Mouse (Mus musculus) liver, postnatal 0 days (tissue): ENCODE results near the gene Ltb. TPM values are rescaled to one million over a fixed set of nuclear protein-coding genes. Genes with fewer than 3 reads are reported as not detected.

ENCODE experiments used
- ATAC-seq: fragments of 200-750 bp; cut with Nextera tagmentation; 2 replicates; pipeline ENCODE4 v1.8.0; 2017; ENCODE audit warnings: mild to moderate bottlenecking, moderate library complexity
- DNase-seq: peaks from one replicate; pipeline ENCODE4 v3.0.0-alpha.2; 2016
- H3K27ac ChIP-seq: fragments of 300-500 bp; sonication (generic); 2 replicates; pipeline ENCODE4 v1.5.1; 2014; ENCODE audit warnings: antibody characterized with exemption, moderate library complexity, mild to moderate bottlenecking, low read depth
- H3K27me3 ChIP-seq: fragments of 300-500 bp; sonication (generic); 2 replicates; pipeline ENCODE4 v1.6.1; 2014; ENCODE audit warnings: low read length, control low read depth, mixed read lengths; ENCODE audit not compliant: insufficient read depth
- H3K36me3 ChIP-seq: fragments of 300-500 bp; sonication (generic); replicated peaks from 2 replicates; pipeline ENCODE4 v1.6.1; 2014; ENCODE audit warnings: mild to moderate bottlenecking, control low read depth, low read length, moderate library complexity, mixed read lengths; ENCODE audit not compliant: insufficient read depth
- H3K4me1 ChIP-seq: fragments of 300-500 bp; sonication (generic); 2 replicates; pipeline ENCODE4 v1.6.1; 2014; ENCODE audit warnings: antibody characterized with exemption, mild to moderate bottlenecking, control low read depth; ENCODE audit not compliant: insufficient read depth
- H3K4me2 ChIP-seq: fragments of 300-500 bp; sonication (generic); 2 replicates; pipeline ENCODE4 v1.6.1; 2014; ENCODE audit warnings: low read depth, mild to moderate bottlenecking, low read length, moderate library complexity, mixed read lengths
- H3K4me3 ChIP-seq: fragments of 300-500 bp; sonication (generic); 2 replicates; pipeline ENCODE4 v1.5.1; 2014; ENCODE audit warnings: low read depth, low read length
- H3K9ac ChIP-seq: fragments of 300-500 bp; sonication (generic); replicated peaks from 2 replicates; pipeline ENCODE4 v1.6.1; 2014; ENCODE audit warnings: mild to moderate bottlenecking, moderate library complexity
- H3K9me3 ChIP-seq: fragments of 300-500 bp; sonication (generic); 2 replicates; pipeline ENCODE4 v1.6.1; 2016; ENCODE audit warnings: mild to moderate bottlenecking, control low read depth, low read length, mixed read lengths
- CTCF ChIP-seq: sonication (generic); IDR thresholded peaks from 2 replicates; pipeline ENCODE4 v1.5.1; 2016; ENCODE audit warnings: antibody characterized with exemption, low read depth
- EP300 ChIP-seq: IDR thresholded peaks from 2 replicates; pipeline ENCODE4 v1.6.1; 2016; ENCODE audit warnings: antibody characterized with exemption, low read depth, mild to moderate bottlenecking
- WGBS: fragments of 180-500 bp; shearing (Covaris S2); extraction: QIAGEN DNeasy Blood & Tissue Kit; methylation state at CpG from one replicate; pipeline ENCODE4 v1.1.7; 2014; ENCODE audit not compliant: insufficient replicate concordance; 5-methylcytosine and 5-hydroxymethylcytosine counted together
- microRNA-seq: library from miRNA; unstranded; fragments of <30 nt; microRNA quantifications from one replicate; pipeline ENCODE4, GENCODE M21; 2016
- polyA plus RNA-seq: library from polyadenylated mRNA; unstranded; fragments of >200 nt; fragmentation: Nextera tagmentation; extraction: Ambion mirVana; gene quantifications from 2 replicates; pipeline ENCODE4 v1.2.1, GENCODE M21; 2015

The Ltb gene
- polyA plus RNA-seq, 1 experiment from 2014 or later, result 5.3 TPM

DNA sequence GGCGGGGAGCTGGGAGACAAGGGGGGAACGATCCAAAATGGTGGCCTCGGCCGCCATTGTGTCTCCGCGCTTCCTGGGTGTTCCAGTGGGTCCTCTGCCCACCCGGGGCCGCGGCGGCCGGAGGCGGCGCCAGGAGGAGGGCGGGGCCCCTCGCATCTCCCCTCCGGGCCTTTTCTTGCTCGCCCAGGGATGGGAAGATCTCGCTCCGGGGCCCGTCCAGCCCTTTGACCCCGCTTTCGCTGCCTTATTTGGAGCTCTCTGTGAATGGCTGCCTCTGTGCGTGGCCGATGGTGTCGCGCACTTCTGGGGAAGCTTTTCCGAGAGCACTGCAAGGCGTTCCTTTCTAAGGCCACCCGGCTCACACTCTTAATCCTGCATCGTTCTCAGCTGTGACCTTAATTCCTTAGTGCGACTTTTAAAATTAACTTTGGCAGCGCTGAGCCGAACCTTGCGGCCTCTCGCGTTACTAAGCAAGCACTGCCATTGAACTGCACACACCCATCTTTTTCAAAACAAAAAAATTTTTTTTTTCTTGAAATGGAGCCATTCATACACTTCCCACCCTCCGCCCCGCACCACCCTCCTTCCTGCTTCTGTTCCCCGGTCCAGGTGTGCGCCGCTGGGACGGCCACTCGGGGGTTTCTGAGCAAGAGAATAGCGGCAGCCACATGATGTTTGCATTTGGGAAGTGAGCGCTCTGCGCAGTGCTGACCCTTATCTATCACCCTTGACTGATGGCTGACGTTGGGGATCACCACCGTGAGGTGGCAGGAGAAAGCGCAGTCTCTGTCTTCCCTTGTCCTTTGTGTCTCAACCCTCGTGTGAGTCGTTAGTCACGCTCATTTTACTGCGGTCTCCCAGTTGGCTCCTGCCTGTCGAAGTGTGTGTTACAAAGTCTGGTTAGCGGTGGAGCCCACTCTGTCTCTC lies 48.0 kb downstream of the Ltb start:
- Histone ChIP-seq H3K4me1 (peaks cover 42% of the 10 kb centered on the region), H3K36me3 (peaks cover 40% of the 10 kb centered on the region), H3K4me2 (peak overlapping the region; percentile 89), H3K9ac (peak overlapping the region; percentile 97), H3K4me3 (peak overlapping the region; percentile 90), H3K27ac (peak overlapping the region; percentile 100), H3K27me3 (no peaks in the 10 kb centered on the region), H3K9me3 (no peaks in the 10 kb centered on the region)
- TF ChIP-seq CTCF, result peak; percentile 53
- no peak for TF ChIP-seq EP300
- peak; percentile 68 for DNase-seq
- ATAC-seq, result peak; percentile 52
- WGBS, result under 1% methylated on average over 55 of the region's 55 CpGs

DNA sequence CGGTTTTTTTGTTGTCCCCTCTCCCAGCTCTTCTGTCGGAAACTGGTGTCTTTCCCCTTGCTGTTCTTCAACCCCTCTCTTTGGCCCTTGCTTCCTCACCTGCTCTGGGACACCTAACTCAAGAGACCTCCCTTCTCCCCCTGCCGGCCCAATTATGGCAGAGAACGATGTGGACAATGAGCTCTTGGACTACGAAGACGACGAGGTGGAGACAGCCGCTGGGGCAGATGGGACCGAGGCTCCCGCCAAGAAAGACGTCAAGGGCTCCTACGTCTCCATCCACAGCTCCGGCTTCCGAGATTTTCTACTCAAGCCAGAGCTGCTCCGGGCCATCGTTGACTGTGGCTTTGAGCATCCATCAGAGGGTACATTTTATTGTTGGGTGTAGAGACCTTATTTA lies 48.8 kb downstream of the Ltb start:
- Histone ChIP-seq H3K27me3 (no peaks in the 10 kb centered on the region), H3K9ac (peak overlapping the region; percentile 97), H3K4me3 (peak overlapping the region; percentile 90), H3K4me1 (peaks cover 42% of the 10 kb centered on the region), H3K27ac (peak overlapping the region; percentile 100), H3K9me3 (no peaks in the 10 kb centered on the region), H3K36me3 (peaks cover 48% of the 10 kb centered on the region), H3K4me2 (peak overlapping the region; percentile 89)
- ATAC-seq, result no peak
- peak; percentile 23; the same call in 1 of the 2 replicates for TF ChIP-seq CTCF
- no peak for TF ChIP-seq EP300
- WGBS, result 13% methylated on average over 16 of the region's 16 CpGs
- peak; percentile 51 for DNase-seq

DNA sequence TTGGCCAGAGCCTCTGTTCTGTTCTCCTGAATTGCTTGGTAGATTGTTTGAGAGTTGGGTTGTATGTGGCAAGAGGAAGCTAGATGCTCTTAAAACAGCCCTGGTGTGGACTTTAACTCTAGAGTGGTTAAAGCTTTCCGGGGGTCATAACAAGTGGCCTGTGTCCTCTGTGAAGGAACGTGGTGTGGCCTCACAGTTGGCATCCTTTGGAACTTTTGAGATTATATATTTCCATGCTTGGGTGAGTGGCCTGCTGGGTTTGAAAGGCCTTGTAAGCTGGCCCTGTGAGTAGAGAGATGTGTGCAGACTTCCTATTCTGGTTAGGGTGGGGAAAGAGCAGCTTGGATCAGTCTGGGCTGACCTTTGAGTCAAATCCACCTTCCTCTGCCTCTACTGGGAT lies 50.8 kb downstream of the Ltb start:
- H3K4me3 ChIP-seq, result peak overlapping the region; percentile 90; the same call in 1 of the 2 replicates

More for the DNA sequence above, 50.8 kb downstream of the Ltb start:
- peak overlapping the region; percentile 89; the same call in 1 of the 2 replicates for H3K4me2 ChIP-seq
- TF ChIP-seq EP300 (no peak), CTCF (no peak)
- ATAC-seq (no peak), DNase-seq (no peak)
- H3K9ac ChIP-seq, result 0 out of 2 replicates have a peak overlapping the region, but pooled peaks have one; percentile 11
- H3K9me3 ChIP-seq, result no peaks in the 10 kb centered on the region
- H3K36me3 ChIP-seq, result peaks cover 67% of the 10 kb centered on the region
- no peaks in the 10 kb centered on the region for H3K27me3 ChIP-seq
- peaks cover 41% of the 10 kb centered on the region for H3K4me1 ChIP-seq
- no peak overlapping the region for H3K27ac ChIP-seq
- 67% methylated on average over 2 of the region's 2 CpGs for WGBS

Small RNA genes within 50 kb of the gene (microRNA-seq; reads per million reads assigned to microRNA genes)
- gene Mir6973a, result not detected
- gene Mir6974, result not detected
- 3.2 reads per million for gene Mir6975

Other genes with a start within 250 kb of the Ltb start
- 0.06 and 0.12 TPM in 2 replicates for gene Hspa1b, start 235.2 kb upstream of the Ltb start, polyA plus RNA-seq
- gene Gm20481, start 224.5 kb upstream of the Ltb start, polyA plus RNA-seq, result 0.28 TPM in 1 of 2 replicates, not detected in the other
- 0.46 and 0.59 TPM in 2 replicates for gene Hspa1a, start 222.3 kb upstream of the Ltb start, polyA plus RNA-seq
- 0.18 TPM in 1 of 2 replicates, not detected in the other for gene Hspa1l, start 221.7 kb upstream of the Ltb start, polyA plus RNA-seq
- gene Lsm2, start 212.6 kb upstream of the Ltb start, polyA plus RNA-seq, result 69.8 and 76.7 TPM in 2 replicates
- gene Vars, start 193.5 kb upstream of the Ltb start, polyA plus RNA-seq, result 38.0 and 43.8 TPM in 2 replicates
- 0.09 and 0.12 TPM in 2 replicates for gene Vwa7, start 177.9 kb upstream of the Ltb start, polyA plus RNA-seq
- 3.3 and 4.1 TPM in 2 replicates for gene Sapcd1, start 166.4 kb upstream of the Ltb start, polyA plus RNA-seq
- 3.8 and 4.2 TPM in 2 replicates for gene Msh5, start 147.7 kb upstream of the Ltb start, polyA plus RNA-seq
- 98.6 and 102 TPM in 2 replicates for gene Clic1, start 144.5 kb upstream of the Ltb start, polyA plus RNA-seq
- gene Ddah2, start 135.4 kb upstream of the Ltb start, polyA plus RNA-seq, result 15.8 and 17.2 TPM in 2 replicates
- 0.32 and 0.49 TPM in 2 replicates for gene Ly6g6c, start 129.1 kb upstream of the Ltb start, polyA plus RNA-seq
- gene Mpig6b, start 128.3 kb upstream of the Ltb start, polyA plus RNA-seq, result 6.5 and 7.1 TPM in 2 replicates
- gene Ly6g6e, start 117.5 kb upstream of the Ltb start, polyA plus RNA-seq, result 0.19 TPM in 1 of 2 replicates, not detected in the other
- 0.54 and 0.60 TPM in 2 replicates for gene Ly6g6d, start 116.4 kb upstream of the Ltb start, polyA plus RNA-seq
- gene Ly6g6f, start 108.8 kb upstream of the Ltb start, polyA plus RNA-seq, result 4.0 and 5.3 TPM in 2 replicates
- gene Abhd16a, start 105.2 kb upstream of the Ltb start, polyA plus RNA-seq, result 47.3 and 49.3 TPM in 2 replicates
- not detected in 2 replicates for gene Ly6g5c, start 86.2 kb upstream of the Ltb start, polyA plus RNA-seq
- 0.32 and 0.67 TPM in 2 replicates for gene Ly6g5b, start 79.0 kb upstream of the Ltb start, polyA plus RNA-seq
- gene Gpank1, start 73.0 kb upstream of the Ltb start, polyA plus RNA-seq, result 8.1 and 9.6 TPM in 2 replicates
- gene Csnk2b, start 72.4 kb upstream of the Ltb start, polyA plus RNA-seq, result 120 and 131 TPM in 2 replicates
- 4.4 and 4.8 TPM in 2 replicates for gene D17H6S53E, start 68.1 kb upstream of the Ltb start, polyA plus RNA-seq
- gene Apom, start 62.4 kb upstream of the Ltb start, polyA plus RNA-seq, result 1,209 and 1,216 TPM in 2 replicates
- 16.5 and 19.7 TPM in 2 replicates for gene Bag6, start 59.3 kb upstream of the Ltb start, polyA plus RNA-seq
- 28.0 and 32.9 TPM in 2 replicates for gene Prrc2a, start 29.5 kb upstream of the Ltb start, polyA plus RNA-seq
- 34.1 and 39.1 TPM in 2 replicates for gene Aif1, start 18.4 kb upstream of the Ltb start, polyA plus RNA-seq
- 41.2 and 44.2 TPM in 2 replicates for gene Lst1, start 6.0 kb upstream of the Ltb start, polyA plus RNA-seq
- gene Tnf, start 7.6 kb downstream of the Ltb start, polyA plus RNA-seq, result 0.59 and 0.75 TPM in 2 replicates
- not detected in 2 replicates for gene Lta, start 10.9 kb downstream of the Ltb start, polyA plus RNA-seq
- gene Gm16181, start 26.4 kb downstream of the Ltb start, polyA plus RNA-seq, result 0.22 TPM in 2 replicates
- 0.98 and 1.3 TPM in 2 replicates for gene Atp6v1g2, start 39.2 kb downstream of the Ltb start, polyA plus RNA-seq
- gene Nfkbil1, start 41.4 kb downstream of the Ltb start, polyA plus RNA-seq, result 4.1 and 4.4 TPM in 2 replicates
- gene Ddx39b, start 47.3 kb downstream of the Ltb start, polyA plus RNA-seq, result 79.6 and 87.2 TPM in 2 replicates
- 256 and 291 TPM in 2 replicates for gene H2-D1, start 68.3 kb downstream of the Ltb start, polyA plus RNA-seq
- gene H2-Q1, start 126.0 kb downstream of the Ltb start, polyA plus RNA-seq, result 0.07 and 0.17 TPM in 2 replicates
- gene H2-Q2, start 147.8 kb downstream of the Ltb start, polyA plus RNA-seq, result 4.9 and 5.3 TPM in 2 replicates
- gene H2-Q4, start 185.2 kb downstream of the Ltb start, polyA plus RNA-seq, result 4.1 and 5.6 TPM in 2 replicates
- gene H2-Q6, start 230.4 kb downstream of the Ltb start, polyA plus RNA-seq, result 3.7 TPM in 2 replicates
- 7.5 and 7.9 TPM in 2 replicates for gene H2-Q7, start 244.7 kb downstream of the Ltb start, polyA plus RNA-seq